Mouse (Mus musculus) cerebellum, adult 18-20 months (tissue): ENCODE measurements around the gene Rfx7.

Experiments used
- DNase-seq, 2 experiments: peaks; one replicate each; pipeline ENCODE4 v3.0.0; 2021

Rfx7 gene

GRCm38 (mm10) chr9:72558780-72559179 is 26.7 kb downstream of the Rfx7 start:
- DNase-seq: no peak

DNA sequence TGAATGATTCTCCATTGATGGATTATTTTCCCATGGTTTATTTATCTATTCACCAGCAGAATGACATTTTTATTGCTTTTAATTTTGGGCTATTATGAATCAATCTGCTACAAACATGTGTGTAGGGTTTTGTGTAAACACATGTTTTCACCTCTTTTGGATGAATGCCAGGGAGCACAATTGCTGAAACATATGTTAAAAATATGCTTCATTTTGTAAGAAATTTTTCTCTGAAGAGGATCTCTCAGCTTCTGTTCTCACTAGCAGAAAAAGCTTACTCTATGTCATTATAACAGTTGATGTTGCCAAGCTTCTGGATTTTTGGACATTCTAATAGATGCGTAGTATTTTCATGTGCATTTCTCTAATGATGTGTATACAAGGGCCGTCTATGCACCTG is 28.3 kb downstream of the Rfx7 start:
- no peak for DNase-seq

GRCm38 (mm10) chr9:72563277-72563676 is 31.2 kb downstream of the Rfx7 start:
- DNase-seq: no peak

- DNase-seq: no peak
Observed at GRCm38 (mm10) chr9:72567116-72567515, 35.1 kb downstream of the Rfx7 start.

- no peak for DNase-seq
Observed at GRCm38 (mm10) chr9:72580216-72580615, 48.2 kb downstream of the Rfx7 start.

DNA sequence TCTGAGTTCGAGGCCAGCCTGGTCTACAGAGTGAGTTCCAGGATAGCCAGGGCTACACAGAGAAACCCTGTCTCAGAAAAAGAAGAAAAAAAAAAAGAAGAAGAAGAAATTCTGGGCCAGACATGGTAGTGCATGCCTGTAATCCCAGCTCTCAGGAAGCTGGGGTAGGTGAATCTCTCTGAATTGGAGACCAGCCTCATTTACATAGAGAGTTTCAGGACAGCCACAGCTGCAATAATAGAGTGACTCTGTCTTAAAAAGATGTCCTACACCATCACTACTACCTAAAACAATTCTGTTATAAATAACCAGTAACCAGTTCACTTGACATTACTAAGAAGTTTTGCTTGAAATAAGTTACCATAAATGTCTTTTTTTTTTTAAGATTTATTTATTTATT is 58.8 kb downstream of the Rfx7 start:
- DNase-seq: no peak

DNA sequence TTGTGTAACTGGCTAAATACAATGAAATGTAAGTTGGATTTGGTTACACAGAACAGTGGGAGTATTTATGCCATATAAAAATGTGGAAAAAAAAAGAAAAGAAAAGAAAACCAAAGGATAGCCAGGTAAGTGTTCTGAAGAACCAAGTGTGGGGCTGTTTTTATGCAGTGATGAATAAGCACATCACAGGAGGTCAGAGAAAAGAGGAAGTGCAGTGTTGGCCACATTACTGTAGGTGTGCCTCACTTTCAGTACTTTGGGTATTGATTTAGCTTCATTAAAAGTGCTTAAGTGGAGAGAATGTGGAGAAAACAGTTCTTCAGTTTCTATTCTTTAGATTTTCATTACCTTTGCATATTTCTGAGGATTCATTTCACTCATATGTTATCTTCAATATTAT is 60.0 kb downstream of the Rfx7 start:
- DNase-seq: no peak

DNA sequence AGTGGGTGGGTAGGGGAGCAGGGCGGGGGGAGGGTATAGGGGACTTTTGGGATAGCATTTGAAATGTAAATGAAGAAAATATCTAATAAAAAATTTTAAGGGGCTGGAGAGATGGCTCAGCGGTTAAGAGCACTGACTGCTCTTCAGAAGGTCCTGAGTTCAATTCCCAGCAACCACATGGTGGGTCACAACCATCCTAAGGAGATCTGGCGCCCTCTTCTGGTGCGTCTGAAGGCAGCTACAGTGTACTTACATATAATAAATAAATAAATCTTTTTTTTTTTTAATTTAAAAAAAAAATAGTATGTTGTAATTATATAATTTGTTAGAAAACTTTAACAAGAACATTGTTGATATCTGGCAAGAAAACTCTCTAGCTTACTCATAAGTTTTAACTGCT is 62.6 kb downstream of the Rfx7 start:
- peak in 1 of 2 experiments; percentile 15 for DNase-seq

GRCm38 (mm10) chr9:72600142-72600541 is 68.1 kb downstream of the Rfx7 start:
- DNase-seq: no peak

DNA sequence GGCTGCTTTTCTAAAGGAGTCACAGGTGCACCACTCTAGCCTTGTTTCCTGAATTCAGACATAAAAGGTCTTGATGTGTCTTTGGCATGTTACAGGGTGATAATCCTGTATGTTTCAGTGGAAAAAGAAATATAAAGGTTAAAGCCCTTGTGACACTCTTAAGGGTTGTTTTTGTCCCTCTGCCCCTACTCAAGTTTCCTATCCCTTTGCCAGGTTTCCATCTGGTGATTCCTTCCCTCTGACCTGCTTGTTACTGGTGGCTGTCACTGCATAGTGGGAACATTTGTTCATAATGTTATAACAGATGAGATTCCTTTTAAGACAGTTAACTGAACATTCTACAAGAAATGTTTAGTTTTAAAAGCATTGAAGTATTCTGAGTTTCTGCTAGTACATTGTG is 77.7 kb downstream of the Rfx7 start:
- DNase-seq: no peak

DNA sequence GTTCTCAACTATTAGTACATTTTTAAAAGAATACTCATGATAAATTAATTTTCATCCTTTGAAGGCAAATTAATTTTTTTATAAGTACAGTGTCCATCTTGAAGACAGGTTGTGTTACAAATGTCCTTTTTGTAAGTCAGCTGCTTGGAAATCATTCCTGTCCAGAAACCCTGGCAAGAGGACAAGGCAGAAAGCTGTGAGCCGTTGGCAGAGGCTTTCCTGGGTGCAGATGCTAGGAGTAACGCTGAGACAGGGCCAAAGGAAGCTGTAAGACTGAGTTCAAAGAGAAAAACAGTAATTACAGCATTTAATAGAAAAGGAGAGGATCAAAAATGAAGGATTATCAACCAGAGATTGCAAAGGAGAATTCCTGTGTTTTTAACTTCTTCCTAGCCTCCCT is 81.8 kb downstream of the Rfx7 start:
- peak; percentile 29 to 54 for DNase-seq

DNA sequence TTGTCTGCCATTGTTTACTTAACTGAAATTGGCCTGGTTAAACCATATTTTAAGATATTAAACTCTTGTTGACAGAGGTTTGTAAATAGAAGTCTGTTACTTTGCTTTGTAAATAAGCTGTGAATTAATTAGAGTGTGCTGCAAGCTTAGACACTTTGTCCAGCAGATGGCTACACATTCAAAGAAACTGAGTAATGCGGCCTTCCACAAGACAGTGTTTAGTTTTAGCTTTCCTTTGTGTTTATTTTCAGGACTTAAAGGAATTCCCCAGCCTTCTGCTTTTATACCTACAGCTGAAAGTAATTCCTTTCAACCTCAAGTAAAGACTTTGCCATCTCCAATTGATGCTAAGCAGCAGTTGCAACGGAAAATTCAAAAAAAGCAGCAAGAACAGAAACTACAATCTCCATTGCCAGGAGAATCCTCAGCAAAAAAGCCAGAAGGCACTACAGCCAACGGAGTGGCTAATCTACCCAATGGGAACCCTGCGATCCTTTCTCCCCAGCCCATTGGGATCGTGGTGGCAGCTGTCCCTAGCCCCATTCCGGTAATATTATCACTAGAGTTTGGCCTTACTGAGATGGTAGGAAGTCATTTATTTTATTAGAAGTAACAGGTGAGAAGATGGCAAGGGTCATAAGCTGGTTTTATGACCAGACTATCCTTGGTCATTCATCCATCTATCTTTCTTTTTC is 82.9 kb downstream of the Rfx7 start:
- no peak for DNase-seq

- no peak for DNase-seq
Observed at GRCm38 (mm10) chr9:72618037-72618436, 86.0 kb downstream of the Rfx7 start.

DNA sequence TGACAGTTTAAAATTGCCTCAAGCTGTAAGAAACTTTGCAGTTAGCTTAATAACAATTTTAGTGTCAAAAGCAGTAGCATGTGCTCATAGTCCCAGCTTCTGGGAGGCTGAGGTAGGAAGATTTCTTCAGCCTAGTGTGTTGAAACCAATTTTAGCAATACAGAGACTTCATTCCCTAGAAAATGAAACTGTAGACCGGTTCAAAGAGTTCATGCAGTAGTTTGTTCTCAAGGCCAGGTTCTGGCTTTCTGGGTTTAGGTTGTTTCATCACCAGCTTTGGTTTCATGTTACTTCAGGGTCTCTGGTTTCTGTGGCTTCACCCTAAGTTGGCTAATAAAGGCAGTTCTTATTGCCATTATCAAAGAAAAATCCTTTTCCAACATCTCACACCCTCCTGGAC is 91.6 kb downstream of the Rfx7 start:
- no peak for DNase-seq

DNA sequence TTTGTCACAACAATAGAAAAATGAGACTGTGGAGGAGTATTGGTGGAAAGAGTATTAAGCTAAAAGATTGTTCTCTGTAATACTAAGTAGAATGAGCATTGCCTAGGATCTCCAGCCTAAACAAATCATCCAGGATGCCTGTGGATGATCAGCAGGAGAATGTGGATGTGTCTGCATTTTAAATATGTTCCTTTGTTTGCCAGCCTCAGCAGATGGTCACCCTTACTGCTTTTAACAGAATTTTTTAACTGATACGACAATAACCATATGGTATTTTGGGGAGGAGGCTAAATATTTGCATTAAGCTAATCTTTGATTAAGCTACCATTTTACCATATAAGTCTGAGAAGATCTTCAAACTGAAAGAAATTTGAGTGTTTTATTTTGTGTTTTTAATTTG is 95.6 kb downstream of the Rfx7 start:
- no peak for DNase-seq

DNA sequence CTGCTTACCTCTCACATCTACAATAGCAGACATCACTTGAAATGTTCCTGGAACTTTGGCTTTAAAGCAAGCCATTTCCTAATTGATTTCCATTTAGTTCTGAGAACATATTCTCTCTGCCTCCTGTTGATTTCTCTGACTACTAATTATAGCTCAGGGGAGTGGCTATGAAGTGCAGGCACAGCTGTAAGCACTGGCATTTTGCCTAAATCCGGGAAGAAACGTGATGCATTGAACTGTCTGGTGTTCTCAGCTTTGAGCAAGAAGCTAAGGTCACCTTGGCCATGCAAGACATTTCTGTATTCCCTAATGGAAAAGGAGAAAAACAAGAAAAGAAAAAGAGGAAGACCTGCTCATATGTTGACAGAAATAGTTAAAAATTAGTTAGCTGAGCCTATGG is 96.6 kb downstream of the Rfx7 start:
- no peak for DNase-seq

DNA sequence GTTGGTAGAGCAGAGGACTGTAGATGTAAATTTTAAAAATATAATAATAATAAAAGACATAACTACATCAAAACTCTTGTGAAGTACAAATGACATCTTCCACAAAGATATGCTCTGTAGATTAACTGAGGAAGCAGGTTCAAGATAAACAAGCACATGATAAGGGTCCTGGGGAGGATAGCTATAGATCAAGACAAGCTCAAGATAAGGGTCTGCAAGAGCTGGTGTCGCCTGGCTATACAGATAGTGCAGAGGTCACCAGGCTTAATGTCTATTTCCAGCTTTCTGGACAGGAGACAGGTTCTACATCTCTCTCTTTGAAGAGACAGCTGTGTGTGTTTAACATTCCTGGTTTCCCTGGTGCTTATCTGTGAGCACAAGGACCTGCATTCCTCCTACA is 100.2 kb downstream of the Rfx7 start:
- no peak for DNase-seq

GRCm38 (mm10) chr9:72635134-72635533 is 103.1 kb downstream of the Rfx7 start:
- peak; percentile 15 to 22 for DNase-seq

GRCm38 (mm10) chr9:72636547-72636946 is 104.5 kb downstream of the Rfx7 start:
- DNase-seq: no peak

DNA sequence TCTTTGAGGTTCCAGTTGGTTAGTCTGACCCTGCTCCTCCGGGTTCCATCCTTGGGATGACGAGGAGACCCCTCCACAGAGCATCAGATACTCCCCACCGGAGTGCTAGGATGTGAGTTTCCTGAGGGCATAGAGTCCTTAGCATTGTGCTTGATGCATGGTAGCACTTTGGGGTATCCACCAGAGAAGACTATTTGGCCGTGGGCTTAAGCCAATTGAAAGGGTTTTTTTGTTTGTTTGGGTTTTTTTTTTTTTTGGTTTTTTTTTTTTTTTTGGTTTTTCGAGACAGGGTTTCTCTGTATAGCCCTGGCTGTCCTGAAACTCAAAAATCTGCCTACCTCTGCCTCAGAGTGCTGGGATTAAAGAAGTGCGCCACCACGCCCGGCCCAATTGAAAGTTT is 105.2 kb downstream of the Rfx7 start:
- no peak for DNase-seq

DNA sequence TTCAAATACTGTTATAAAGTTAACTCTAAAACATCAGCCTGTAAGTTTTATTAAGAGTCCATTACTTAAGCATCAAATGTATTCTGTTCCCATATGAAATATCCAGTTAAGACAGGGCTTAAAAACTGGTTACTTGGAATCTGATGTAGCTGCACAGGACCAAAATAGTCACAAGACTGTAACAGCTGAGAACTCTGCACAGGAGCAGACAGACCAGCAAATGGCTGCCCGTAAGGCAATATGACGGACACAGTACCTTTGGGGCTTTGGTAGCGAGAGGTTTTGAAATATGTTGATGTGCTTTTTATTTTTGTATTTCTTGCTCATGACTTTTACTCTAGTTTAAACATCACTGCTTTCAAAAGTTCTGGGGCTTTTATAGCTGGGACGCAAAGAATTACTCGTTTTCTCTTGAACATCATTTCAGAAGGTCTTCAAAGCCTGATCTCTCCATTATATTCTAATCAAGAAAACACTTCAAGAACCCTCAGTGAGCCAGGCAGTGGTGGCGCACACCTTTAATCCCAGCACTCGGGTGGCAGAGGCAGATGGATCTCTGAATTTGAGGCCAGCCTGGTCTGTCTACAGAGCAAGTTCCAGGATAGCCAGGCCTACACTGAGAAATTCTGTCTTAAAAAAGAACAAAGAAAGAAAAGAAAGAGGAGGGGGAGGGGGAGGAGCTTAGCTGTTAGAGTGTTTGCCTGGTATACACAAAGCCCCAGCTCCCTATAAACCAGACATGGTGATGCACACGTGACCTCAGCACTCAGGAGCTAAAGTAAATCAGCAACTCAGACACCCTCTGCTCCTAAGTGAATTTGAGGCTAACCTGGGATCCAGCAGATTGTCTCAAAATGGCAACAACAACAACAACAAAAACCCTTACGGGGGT is 107.2 kb downstream of the Rfx7 start:
- DNase-seq: no peak

GRCm38 (mm10) chr9:72639843-72640621 is 108.0 kb downstream of the Rfx7 start:
- DNase-seq: peak; percentile 75 to 82

GRCm38 (mm10) chr9:72640642-72641041 is 108.6 kb downstream of the Rfx7 start:
- DNase-seq: no peak
